Mouse (Mus musculus): ENCODE results near the gene Gm10203. TPM values are rescaled to one million over a fixed set of nuclear protein-coding genes. Genes with fewer than 3 reads are reported as not detected.

Gm10203 gene
- total and polyA plus RNA-seq, 2 experiments, result not detected

DNA sequence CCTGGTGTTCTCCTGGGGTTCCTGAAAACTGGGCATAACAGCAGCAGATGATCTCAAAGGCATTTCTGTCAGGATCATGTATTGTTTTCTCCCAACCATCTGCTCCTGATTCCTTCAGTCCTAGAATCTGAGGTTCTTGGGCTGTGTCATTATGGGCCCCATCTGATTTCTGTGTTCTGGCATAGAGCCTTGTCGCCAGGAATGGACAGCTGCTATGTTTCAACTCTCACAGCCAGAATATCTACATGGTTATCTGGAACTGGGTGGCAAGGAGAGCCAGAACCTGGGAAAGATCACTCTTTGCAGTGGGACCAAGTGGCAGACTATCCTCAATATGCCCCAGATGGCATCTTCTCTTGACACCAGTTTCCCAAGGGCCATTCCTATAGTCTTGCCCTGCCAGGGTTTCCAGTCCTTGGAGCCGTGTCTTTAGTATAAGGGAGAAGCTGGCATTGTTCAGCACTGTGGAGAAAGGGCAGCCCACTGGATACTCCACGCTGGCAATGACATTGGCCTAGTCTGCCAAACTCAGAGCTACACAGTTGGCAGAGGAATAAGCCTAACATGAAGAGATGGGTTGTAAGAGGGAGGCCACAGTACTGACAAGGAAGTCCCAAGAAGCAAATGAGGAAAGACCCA lies 45.1 kb downstream of the Gm10203 start:
- H3K9ac ChIP-seq (ENCODE audit: low read depth, low read length), result no peak overlapping the region
- WGBS, result 88% methylated on average over 3 of the region's 3 CpGs
- peaks cover 32% of the 10 kb centered on the region for H3K36me3 ChIP-seq (ENCODE audit: control insufficient read depth, insufficient read depth, low read length)
- TF ChIP-seq CTCF (IDR thresholded peaks at IDR 0.05; ENCODE audit: low read depth, low read length) (no peak), POLR2A (IDR thresholded peaks at IDR 0.05; ENCODE audit: extremely low read depth, insufficient read depth, low read length) (no peak)
- H3K27me3 ChIP-seq (ENCODE audit: control insufficient read depth, insufficient read depth, low read length), result no peaks in the 10 kb centered on the region
- no peak overlapping the region for H3K27ac ChIP-seq (replicated peaks; ENCODE audit: insufficient read depth, low read depth, low read length)
- H3K4me3 ChIP-seq (ENCODE audit: insufficient read depth, low read depth, low read length), result no peak overlapping the region
- no peaks in the 10 kb centered on the region for H3K79me2 ChIP-seq (ENCODE audit: control insufficient read depth, insufficient read depth, low read length)
- H3K4me1 ChIP-seq (ENCODE audit: control insufficient read depth, insufficient read depth, low read length), result no peaks in the 10 kb centered on the region; the same call in 1 of the 2 replicates
- no peak for DNase-seq (ENCODE audit: extremely low read depth, low read depth, low spot score)

DNA sequence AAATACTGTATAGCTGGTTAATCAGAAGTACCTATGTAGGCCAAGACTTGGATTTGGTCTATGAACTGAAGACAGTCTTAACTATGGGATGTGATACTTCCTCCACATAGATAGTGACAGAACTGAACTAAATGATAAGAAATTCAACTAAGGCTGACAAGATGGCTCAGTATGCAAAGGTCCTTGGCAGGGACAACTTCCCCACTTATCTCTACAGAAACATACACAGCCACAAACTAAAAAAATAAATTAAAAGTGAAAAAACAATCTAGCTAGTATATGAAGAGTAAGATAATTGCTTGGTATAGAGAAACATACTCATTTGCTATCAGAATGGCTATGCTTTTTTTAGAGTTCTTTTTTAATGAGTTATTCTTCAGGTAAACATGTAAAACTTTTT lies 49.1 kb downstream of the Gm10203 start:
- TF ChIP-seq CTCF (IDR thresholded peaks at IDR 0.05; ENCODE audit: low read depth, low read length), result no peak
- no peak for TF ChIP-seq POLR2A (IDR thresholded peaks at IDR 0.05; ENCODE audit: extremely low read depth, insufficient read depth, low read length)
- Histone ChIP-seq H3K4me3 (ENCODE audit: insufficient read depth, low read depth, low read length) (no peak overlapping the region), H3K27me3 (ENCODE audit: control insufficient read depth, insufficient read depth, low read length) (no peaks in the 10 kb centered on the region), H3K79me2 (ENCODE audit: control insufficient read depth, insufficient read depth, low read length) (no peaks in the 10 kb centered on the region), H3K4me1 (ENCODE audit: control insufficient read depth, insufficient read depth, low read length) (no peaks in the 10 kb centered on the region; the same call in 1 of the 2 replicates), H3K27ac (replicated peaks; ENCODE audit: insufficient read depth, low read depth, low read length) (no peak overlapping the region), H3K9ac (ENCODE audit: low read depth, low read length) (no peak overlapping the region), H3K36me3 (ENCODE audit: control insufficient read depth, insufficient read depth, low read length) (peaks cover 61% of the 10 kb centered on the region)
- DNase-seq (ENCODE audit: extremely low read depth, low read depth, low spot score), result no peak

Other genes with a start within 250 kb of the Gm10203 start
- 3.0 and 4.1 TPM in 2 replicates for gene Caprin2, start 233.9 kb upstream of the Gm10203 start, total RNA-seq (2014; rRNA removed)
- 1.4 and 3.6 TPM in 2 replicates for gene Caprin2, start 233.9 kb upstream of the Gm10203 start, polyA plus RNA-seq (2012; rRNA removed)
- gene Sinhcaf, start 183.7 kb upstream of the Gm10203 start, total RNA-seq (2014; rRNA removed), result 2.7 and 3.2 TPM in 2 replicates
- gene Sinhcaf, start 183.7 kb upstream of the Gm10203 start, polyA plus RNA-seq (2012; rRNA removed), result 0.46 and 0.67 TPM in 2 replicates
- 94.7 and 99.5 TPM in 2 replicates for gene Dennd5b, start 28.5 kb upstream of the Gm10203 start, total RNA-seq (2014; rRNA removed)
- 14.8 and 19.4 TPM in 2 replicates for gene Dennd5b, start 28.5 kb upstream of the Gm10203 start, polyA plus RNA-seq (2012; rRNA removed)
- 25.3 and 31.0 TPM in 2 replicates for gene Etfbkmt, start 9.7 kb downstream of the Gm10203 start, total RNA-seq (2014; rRNA removed)
- 3.9 and 15.6 TPM in 2 replicates for gene Etfbkmt, start 9.7 kb downstream of the Gm10203 start, polyA plus RNA-seq (2012; rRNA removed)
- 7.9 and 12.2 TPM in 2 replicates for gene Amn1, start 58.5 kb downstream of the Gm10203 start, total RNA-seq (2014; rRNA removed)
- 4.2 and 4.3 TPM in 2 replicates for gene Amn1, start 58.5 kb downstream of the Gm10203 start, polyA plus RNA-seq (2012; rRNA removed)
- 20.1 and 20.8 TPM in 2 replicates for gene Resf1, start 179.2 kb downstream of the Gm10203 start, total RNA-seq (2014; rRNA removed)
- gene Resf1, start 179.2 kb downstream of the Gm10203 start, polyA plus RNA-seq (2012; rRNA removed), result 4.1 and 7.5 TPM in 2 replicates

Measured in liver, adult 2 months (tissue).